Mouse (Mus musculus) myocyte (in vitro differentiated cells): Measurements from ENCODE around the gene Slc27a1.

Experiments used
- E2F4 ChIP-seq: IDR thresholded peaks from one replicate; pipeline ENCODE4 v1.6.1; 2011; ENCODE audit warnings: mild to moderate bottlenecking, control low read depth, moderate library complexity; ENCODE audit not compliant: insufficient read depth
- MAX ChIP-seq: IDR thresholded peaks from one replicate; pipeline ENCODE4 v1.6.1; 2011; ENCODE audit warnings: low read depth, mild to moderate bottlenecking, control low read depth
- MYOG ChIP-seq, 3 experiments: IDR thresholded peaks; one replicate each; pipeline ENCODE4 v1.6.1; 2011; ENCODE audit warnings: control low read depth in 2 of 3, low read depth in 2 of 3, mild to moderate bottlenecking in 2 of 3; ENCODE audit not compliant: insufficient read length in 2 of 3, control insufficient read depth in 1 of 3, insufficient read depth in 1 of 3
- POLR2A ChIP-seq: IDR thresholded peaks from one replicate; pipeline ENCODE4 v1.6.1; 2011; ENCODE audit warnings: low read depth, mild to moderate bottlenecking, control low read depth, moderate library complexity; ENCODE audit not compliant: insufficient read length

DNA sequence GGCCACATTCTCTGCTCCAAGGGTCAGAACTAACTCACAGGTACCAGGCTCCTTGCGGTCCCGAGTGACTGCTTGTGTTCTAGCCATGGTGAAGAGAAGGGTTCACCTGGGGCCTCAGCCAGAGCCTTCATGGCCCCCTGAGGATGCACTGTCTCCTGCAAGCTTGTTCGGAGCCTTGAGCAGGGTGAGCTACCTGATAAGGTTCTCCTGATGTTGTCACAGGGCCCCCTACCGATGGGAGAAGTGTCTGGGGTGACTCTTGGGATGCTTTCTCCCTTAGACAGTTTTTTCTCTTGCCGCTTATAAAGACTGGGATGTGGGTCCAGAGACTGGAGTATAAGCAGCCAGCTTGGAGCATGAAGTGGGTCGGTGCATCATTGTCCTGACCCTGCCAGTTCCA is 27.7 kb downstream of the Slc27a1 start:
- no peak for TF ChIP-seq MAX
- TF ChIP-seq POLR2A, result no peak
- TF ChIP-seq E2F4, result no peak
- TF ChIP-seq MYOG (IDR thresholded peaks at IDR 0.05; ENCODE audit: control insufficient read depth in 1 of 3, insufficient read depth in 1 of 3, insufficient read length in 2 of 3, low read depth in 2 of 3), result no peak
